Mouse (Mus musculus) spleen, postnatal 36 days (tissue): ENCODE measurements around the gene Maml2.
A peak's percentile ranks its signal among the peaks of the same experiment; 100 is the strongest.

ENCODE experiments used
- DNase-seq, 2 experiments: peaks; one replicate each; pipeline ENCODE4 v3.0.0; 2022; ENCODE audit warnings: low spot score in 2 of 2, mixed read lengths in 1 of 2

Maml2 gene

DNA sequence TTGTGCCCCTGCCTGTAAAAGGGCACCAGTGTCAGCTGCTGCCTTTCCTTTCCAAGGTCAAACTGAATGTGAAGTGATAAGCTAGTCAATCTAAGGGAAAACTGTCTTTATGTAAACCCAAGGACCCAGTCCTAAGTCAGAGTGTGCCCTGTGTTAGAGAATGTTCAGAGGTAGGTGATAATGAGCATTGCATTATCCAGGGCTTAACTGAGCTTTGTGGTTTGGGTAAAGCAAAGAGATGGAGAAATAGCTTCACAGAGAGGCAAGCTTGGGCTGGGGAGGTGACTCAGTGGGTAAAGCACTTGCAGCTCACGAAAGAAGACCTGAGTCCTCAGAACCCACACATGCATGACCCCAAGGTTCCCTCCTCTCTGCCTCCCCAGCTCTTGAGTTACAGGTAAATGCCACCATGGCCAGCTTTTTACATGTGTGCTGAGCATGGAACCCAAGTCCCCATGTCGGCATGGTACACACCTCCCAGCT lies 367.8 kb downstream of the Maml2 start:
- DNase-seq, result no peak

DNA sequence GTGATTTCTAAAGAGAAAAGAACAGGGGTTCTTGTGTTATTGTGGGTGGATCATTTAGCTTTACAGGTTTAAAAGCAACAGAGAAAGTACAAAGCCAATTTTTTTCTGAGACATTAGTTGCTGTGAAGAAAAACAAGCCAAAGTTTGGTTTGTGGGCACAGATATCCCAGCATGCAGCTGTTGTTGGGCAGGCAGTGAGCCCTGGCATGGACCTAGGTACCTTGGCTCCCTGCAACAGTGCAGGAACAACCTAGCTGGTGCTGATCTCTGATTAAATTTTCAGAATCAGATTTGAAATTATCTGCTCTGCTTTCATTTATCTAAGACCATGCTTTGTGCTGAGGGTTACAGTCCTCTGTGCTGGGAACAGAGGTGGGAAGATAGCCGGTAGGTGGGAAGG lies 370.2 kb downstream of the Maml2 start:
- no peak for DNase-seq

DNA sequence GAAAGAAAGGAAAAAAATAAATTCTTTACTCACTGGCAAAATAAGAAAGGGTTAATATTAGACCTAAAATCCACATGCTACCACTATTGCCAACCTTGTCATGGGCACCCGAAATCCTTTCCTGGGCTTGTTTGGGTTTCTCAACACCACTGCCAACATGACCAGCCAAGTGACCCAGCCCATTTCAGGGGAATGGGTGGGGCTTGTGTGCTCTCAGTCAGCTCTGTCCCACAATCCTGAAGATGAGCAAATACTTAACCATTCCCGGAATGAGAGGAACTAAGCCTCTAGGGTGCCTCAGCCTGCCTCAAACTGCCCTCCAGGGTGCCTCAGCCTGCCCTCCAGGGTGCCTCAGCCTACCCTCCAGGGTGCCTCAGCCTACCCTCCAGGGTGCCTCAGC lies 371.0 kb downstream of the Maml2 start:
- no peak for DNase-seq

DNA sequence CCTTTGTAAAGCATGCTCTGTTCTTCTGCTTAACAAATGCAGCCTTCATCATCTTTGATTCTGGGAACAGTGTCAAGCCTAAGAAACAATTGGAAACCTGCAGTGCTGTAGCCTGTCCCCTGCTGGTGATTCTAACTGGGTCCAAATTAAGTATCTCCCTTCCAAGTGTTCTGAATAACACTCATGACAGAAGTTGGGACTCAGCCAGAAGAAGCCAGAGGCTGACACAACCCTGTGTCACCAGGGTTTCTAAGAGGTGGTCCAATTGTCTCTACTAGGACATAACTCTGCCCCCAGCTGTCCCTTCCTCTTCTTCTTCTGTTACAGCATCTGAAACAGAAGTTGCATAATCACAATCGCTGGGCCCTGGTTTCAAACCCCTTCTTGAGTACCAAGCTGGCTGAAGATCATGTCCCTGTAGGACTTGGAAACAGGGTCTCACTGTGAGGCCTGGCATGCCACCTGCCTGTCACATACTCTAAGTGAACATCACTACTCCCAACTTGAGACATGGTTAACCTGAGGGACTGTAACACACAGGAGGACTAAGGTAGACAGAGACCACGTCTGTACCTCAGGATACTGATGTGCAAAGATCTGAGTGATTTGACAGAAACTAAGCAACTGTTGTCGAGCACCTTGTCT lies 373.5 kb downstream of the Maml2 start:
- no peak for DNase-seq

DNA sequence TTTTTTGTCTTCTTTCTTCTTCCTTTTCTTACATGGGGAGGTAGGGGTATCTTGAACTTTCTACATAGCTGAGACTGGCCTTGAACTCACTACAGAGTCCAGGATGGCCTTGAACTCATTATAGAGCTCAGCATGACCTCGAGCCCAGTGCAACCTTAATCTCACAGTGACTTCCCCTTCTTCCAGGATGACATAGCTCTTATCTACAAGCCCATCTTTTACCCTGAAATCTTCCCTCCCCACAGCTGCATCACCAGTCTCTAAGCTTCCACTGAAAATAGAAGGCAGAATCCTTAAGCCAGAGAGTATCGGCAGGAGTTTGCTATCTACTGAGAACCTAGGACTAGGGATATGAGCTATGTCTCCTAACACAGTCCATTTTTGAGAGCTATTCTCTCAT lies 375.5 kb downstream of the Maml2 start:
- DNase-seq, result no peak

DNA sequence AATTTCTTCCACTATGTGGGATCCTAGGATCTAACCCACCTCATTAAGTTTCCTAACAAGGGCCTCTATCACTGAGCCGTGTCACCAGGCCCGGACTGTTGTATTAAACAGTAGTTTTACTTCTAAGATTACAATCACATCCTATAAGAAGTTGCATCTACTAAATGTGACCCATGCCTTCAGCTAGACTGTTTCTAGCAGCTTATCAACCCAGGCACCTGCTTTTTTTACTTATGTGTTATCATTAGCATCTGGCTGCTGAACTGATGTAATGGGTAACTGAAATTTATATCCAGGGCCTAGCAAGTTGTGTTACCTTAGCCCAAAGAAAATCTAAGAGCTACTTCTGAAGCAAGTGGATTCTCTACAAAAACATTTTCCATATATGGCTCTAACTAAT lies 380.3 kb downstream of the Maml2 start:
- no peak for DNase-seq

DNA sequence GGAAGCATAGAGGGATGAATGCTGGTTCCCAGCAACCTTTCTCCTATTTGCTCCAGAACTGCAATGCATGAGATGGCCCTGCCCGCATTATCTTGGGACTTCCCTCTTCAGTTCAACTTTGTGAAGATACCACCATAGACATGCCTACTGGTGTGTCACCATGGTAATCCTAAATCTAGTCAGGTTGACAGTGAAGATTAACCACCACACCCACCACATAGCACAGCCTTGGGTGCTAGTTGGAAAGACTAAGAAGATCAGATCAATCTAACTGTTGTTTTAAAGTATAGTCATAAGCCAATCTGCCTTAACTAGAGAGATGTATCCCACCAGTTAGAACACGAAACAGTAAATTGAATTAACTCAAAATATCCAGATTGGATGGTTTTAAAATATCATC lies 381.9 kb downstream of the Maml2 start:
- no peak for DNase-seq

DNA sequence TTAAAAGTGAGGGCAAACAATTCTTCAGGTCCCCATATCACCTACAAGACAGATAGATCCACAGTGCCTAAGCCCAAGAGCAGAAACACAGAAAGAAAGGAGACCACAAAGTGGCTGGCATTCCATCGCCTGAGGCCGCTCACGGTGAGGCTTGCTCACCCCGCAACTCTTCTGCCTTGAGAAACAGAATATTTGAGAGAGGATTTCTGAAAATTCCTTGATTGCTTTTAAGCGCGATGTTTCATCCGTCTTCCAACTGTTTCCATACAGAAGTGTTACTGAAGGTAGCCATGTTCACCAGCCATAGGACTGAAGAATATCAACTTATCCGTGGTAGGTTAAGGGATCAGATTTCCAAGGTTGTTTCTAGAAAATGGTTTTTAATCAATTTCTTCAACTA lies 383.4 kb downstream of the Maml2 start:
- no peak for DNase-seq

DNA sequence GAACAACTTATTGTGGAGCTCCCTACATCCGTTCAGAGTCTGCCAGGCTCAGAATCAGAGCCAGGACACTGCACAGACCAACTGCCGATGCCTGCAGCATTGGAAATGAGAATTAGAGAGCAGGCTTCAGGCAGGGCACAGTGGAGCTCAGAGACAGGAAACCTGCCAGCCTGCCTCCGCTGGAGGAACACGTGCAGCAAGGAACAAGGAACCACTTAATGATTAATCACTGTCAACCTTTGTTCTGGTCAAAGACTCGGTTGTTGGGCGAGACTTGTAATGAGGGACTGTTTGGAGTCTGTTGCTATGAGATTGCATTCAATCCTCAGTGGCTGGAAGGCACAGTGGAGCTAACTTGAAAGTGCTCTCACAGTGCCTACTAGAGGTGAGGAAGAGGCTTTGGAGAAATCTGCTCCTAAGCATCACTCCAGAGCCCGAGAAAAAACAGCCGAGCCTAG lies 383.9 kb downstream of the Maml2 start:
- no peak for DNase-seq

DNA sequence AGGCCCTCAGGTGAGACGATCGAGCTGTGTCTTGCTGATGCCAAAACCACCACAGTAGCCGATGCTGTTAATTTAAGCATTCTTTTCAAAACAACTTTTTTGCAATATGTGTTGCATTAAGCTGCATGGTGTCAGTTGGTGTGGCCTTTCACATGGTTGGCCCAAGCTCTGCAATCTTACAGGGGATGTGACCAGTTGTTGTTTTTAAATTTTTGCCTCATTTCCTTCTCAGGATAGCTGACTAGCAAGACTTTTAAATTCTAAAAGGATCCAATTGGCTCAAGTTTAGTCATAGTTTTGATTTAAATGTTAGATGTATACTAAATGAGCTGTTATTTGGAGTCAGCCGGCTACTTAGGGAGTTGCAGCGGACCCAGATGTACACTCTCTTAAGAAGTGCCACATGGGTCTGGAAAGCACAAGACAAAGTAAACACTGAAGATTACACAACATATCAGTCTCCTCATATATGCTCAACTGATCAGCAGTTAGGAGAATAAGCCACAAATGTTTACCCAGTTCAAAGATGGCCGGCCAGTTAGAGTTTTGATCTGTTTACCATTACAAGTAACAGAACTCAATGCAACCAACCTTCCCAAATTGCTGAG lies 386.7 kb downstream of the Maml2 start:
- no peak for DNase-seq

DNA sequence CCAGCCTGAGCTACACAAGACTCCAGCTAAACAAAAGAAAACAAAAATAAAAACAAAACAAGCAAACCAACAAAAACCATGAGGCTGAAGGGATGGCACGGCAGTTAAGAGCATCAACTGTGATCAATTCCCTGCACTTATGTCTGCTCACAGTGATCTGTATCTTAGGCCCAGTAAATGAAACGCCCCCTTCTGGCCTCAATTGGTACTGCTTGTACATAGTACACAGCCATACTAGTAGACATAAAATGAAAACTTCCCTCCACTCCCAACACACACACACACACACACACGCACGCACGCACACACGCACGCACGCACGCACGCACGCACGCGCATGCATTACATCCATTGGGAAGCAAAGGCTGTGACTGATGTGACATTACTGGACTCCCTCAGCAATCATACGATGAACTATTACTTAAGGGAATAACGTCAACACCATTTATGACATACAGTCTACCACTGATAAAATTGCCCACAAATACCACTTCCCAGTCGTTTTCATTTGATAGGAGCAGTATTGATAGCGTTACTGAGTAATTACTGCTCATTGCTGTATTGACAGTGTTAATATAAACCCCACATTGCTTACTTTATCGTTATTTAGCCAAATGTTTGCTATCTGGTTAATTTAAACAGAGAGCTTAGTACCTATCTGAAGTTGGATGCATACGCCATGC lies 389.4 kb downstream of the Maml2 start:
- peak in 1 of 2 experiments; percentile 10 for DNase-seq

DNA sequence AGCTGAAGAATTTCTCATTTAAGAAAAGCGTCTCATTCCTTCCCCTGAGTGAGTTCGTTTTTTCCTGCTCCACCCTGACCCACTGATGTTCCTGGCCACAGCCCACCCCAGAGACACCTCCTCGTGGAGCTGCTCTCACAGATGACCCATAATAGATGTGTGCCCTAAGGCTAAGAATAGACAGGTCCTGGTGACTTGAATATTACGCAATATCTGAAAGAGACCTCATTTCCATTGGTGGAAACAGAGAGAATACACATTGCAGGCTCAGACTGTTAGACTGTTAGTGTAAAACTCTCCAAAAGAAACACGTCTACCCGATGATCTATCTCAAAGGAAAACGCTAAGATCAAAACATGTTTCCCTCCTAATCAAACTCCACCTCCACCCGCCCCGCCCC lies 391.2 kb downstream of the Maml2 start:
- DNase-seq, result no peak

DNA sequence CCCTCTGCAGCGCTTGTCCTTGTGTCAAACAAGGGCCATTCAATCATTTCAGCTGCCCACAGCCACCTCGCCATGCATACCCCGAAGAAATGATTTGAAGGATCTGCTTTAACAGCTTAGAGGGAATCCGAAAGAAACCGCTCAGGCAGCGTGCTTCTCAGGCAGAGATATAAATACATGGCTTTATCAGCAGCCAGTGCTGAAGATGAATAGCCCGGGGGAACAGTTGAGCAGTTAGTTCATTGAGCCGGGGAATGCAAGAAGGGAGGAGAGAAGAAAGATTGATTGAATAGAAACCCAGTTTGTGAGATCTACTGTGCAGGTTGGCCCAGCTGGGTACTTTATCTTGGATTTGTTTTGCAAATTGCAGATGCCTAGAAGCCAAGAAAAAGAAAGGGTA lies 392.6 kb downstream of the Maml2 start:
- no peak for DNase-seq

DNA sequence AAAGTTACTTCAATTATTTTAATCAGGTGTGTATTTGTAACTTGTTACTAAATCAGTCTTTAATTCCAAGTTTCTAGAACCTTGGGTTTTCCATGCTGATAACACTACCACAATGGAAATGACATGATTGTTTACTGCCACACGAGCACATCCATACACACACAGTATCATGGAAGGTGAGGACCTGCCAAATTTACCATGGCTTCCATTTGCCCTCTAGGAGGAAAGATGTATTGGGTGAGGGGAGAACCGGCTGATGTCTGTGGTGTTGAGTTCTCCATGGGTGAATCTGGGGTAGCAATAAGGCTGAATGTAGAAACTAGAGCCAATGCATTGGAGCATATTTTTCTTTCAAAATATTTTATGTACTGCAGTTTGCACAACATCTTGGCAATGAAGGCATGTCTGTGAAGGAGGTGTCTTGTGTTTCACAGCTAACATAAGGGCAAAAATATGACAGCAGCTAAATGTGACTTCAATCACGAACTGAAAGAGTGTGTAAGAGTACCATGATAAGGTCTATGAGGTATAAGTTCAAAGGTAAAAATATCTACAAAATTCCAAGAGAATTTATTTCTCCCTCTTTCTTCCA lies 396.0 kb downstream of the Maml2 start:
- DNase-seq, result no peak

DNA sequence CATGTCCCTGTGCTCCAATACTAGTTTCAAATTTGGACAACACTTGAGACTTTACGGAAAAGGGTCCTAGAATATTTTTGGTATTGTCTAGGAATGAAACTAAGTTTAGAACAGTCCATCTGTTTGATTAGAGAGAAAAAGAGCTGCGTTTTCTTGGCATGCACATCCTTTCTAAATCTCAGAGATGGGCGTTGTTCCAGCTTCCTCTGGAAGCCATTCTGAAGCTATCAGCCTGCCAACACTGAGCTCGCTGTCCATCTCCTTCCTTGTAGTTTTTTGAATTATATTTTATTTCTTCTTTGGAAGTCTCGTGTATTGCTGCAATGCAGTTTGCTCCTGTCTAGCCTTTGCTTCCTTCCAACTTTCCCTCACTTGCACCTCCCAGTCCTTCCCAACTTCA lies 396.5 kb downstream of the Maml2 start:
- no peak for DNase-seq

DNA sequence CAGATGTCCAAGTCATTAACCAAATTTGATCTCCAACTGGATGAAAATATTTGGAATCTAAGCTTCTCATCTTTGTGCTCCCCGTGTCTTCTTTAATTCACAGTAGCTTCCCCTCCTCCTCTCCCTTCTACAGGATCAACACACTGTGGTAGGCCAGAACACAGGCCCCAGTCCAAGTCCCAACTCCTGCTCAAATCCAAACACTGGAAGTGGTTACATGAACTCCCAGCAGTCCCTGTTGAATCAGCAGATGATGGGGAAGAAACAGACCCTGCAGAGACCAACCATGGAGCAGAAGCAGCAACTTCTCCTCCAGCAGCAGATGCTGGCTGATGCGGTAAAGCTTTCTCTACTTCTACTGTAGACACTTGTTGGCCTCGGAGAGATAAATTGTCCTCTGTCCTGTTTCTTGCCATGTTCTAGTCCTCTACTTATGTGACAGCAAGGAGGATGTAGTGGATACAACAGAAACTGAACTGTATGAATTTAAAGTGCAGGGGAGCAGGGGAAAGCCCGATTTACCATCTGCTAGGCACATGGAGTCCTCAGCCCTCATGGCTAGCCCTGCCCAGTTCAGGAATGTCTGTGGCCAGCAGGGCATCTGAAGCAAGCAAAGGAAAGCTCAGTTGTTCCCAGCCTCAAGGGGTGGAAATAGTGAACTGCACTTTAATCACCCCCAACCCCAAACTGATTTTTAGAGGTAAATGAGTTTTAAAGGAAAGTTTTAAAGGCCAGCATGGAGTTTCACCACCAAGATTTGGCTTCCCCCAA lies 399.5 kb downstream of the Maml2 start:
- DNase-seq, result no peak

DNA sequence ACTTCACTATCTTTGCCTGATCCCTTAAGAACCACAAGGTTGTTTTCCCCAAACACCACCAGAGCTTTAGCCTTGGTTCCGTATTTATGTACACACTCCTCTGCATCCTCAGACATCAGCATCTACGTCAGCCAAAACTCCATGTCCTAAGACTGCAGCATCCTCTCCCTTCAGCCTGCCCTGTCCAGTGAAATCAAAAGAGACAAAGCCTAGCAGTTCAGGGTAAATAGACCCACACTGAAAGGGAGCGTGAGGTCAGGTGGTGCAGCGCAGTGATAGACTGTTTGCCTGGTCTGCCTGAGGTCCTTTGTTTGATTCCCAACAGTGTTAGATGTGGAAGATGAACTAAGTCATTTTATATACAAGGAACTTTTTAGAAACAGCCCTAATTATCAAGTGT lies 400.1 kb downstream of the Maml2 start:
- DNase-seq, result no peak

DNA sequence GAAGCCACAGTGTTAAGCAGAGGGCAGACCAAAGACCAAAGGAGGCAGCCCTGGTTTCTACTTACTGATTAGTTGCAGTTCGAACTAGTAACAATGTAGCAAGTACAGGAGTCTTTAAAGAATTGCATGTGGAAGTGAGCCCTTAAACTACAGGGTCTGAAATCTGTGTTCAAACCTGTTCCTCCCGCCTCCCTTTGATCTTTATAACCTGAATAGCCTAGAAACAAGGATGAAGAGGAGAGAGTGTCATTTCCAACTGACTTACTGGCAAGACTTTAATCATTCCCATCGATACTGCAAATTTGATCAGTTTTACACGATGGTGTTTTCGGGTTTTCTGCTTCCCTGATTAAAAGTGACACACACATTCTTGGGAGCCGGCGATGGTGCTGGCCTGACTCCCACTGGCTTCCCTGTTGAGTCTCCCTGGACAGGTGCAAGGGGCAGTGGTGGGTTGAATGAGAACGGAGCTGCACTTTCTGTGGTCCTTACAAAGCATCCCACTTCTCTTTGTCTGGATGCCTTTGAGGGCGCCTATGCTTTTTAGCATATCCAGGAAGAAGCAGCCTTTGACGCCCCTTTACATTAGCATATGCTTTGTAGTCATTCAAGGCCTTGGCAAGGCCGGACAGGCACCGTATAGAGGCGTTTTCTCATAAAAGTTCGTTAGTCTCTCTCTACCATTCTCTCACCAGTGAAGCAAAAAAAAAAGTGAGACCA lies 401.5 kb downstream of the Maml2 start:
- DNase-seq, result no peak

DNA sequence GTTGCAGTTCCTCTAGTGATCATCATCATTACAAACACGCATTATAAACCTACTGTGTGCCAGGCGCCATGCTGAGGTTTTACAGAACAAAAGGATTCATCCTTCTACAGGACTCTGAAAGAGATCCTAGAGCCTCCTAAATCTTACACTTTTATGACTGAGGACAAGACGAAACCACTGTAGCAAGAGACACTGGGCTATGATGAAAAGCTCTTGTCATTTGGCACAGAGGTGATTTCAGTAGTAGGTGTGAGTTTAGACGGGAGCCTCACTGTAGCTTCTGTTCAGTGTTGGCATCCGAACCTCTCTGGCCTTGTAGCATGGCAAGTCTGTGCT lies 402.0 kb downstream of the Maml2 start:
- no peak for DNase-seq

DNA sequence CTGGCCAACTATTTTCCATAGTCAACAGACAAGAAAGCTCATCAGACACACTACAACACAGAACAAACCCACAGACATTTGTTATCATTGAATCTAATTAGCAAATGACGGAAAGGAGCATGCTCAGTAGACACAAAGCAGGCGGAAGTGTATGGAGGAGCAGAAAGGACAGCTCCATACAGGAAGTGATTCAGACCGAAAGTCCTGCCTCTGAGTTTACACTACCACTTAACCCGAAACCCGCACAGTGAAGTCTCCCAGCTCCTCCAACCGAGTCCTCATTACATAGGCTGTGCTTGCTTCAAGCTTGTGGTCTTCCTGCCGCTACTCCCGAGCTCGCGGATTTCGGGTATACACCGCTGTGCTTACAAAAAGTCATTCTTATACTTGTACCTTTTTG lies 404.0 kb downstream of the Maml2 start:
- peak in 1 of 2 experiments; percentile 11 for DNase-seq

DNA sequence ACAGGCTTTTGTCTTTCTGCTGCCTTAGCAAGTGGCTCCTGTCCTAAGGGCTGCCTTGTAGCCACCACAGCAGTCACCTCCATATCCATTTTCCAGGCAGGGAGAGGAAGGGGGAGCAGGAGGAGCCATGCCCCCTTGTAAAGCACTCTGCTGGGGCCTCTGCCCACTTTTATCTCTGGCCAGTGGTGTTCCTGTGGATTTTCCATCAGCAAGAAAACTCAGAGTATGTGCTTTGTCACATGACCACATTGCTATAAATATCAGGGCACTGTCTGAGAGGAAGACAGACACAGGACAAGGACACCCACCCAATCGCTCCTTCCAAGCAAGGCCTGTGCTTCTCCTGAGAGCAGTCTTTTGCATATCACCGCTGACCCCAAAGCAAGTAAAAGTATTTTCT lies 405.3 kb downstream of the Maml2 start:
- DNase-seq, result no peak
